Mouse (Mus musculus) megakaryocyte progenitor cell, adult 5-6 weeks (primary cell): ENCODE data around the gene Fbxo2. TPM values are rescaled to one million over a fixed set of nuclear protein-coding genes. Genes with fewer than 3 reads are reported as not detected.
"Not testable (repeated sequence)": the region's sequence is repeated elsewhere in the genome, so short reads cannot be mapped to it uniquely, and the experiment has no call there.

ENCODE experiments used
- ATAC-seq: replicated peaks from 2 replicates; pipeline ENCODE4 v1.8.0; 2016; ENCODE audit warnings: mild to moderate bottlenecking, moderate TSS enrichment, inconsistent platforms; ENCODE audit not compliant: poor library complexity
- total RNA-seq, 2 experiments: library from RNA; stranded (forward) in 1 of 2; stranded (reverse) in 1 of 2; fragments of 157-497, 149-512 nt in 1 of 2; fragments of 200-1000 nt in 1 of 2; gene quantifications; 2 replicates each; pipeline versions ENCODE4 v1.2.3 to v1.2.4; 2015 to 2017

The Fbxo2 gene
- total RNA-seq, 2 experiments from 2014 or later = not detected

GRCm38 (mm10) chr4:148171261-148171660 is 10.8 kb downstream of the Fbxo2 start:
- no peak for ATAC-seq

GRCm38 (mm10) chr4:148173811-148174494 is 13.5 kb downstream of the Fbxo2 start:
- ATAC-seq = no peak

- no peak for ATAC-seq
Measured at GRCm38 (mm10) chr4:148174495-148174862, 14.1 kb downstream of the Fbxo2 start.

- peak; percentile 42; the same call in 1 of the 2 replicates for ATAC-seq
Measured at GRCm38 (mm10) chr4:148176603-148177002, 16.2 kb downstream of the Fbxo2 start.

GRCm38 (mm10) chr4:148177716-148178115 is 17.3 kb downstream of the Fbxo2 start:
- ATAC-seq = no peak

- ATAC-seq = no peak
Measured at GRCm38 (mm10) chr4:148181483-148181882, 21.1 kb downstream of the Fbxo2 start.

- ATAC-seq = no peak
Measured at GRCm38 (mm10) chr4:148182363-148182762, 21.9 kb downstream of the Fbxo2 start.

GRCm38 (mm10) chr4:148184564-148184963 is 24.1 kb downstream of the Fbxo2 start:
- no peak for ATAC-seq

GRCm38 (mm10) chr4:148185819-148186218 is 25.4 kb downstream of the Fbxo2 start:
- ATAC-seq = 0 out of 2 replicates have a peak, but pooled peaks have one; percentile 31

- not testable (repeated sequence) for ATAC-seq
Measured at GRCm38 (mm10) chr4:148188767-148189166, 28.3 kb downstream of the Fbxo2 start.

- ATAC-seq = no peak
Measured at GRCm38 (mm10) chr4:148192707-148193245, 32.4 kb downstream of the Fbxo2 start.

GRCm38 (mm10) chr4:148194400-148194799 is 34.0 kb downstream of the Fbxo2 start:
- ATAC-seq = no peak

GRCm38 (mm10) chr4:148198721-148199120 is 38.3 kb downstream of the Fbxo2 start:
- ATAC-seq = no peak

GRCm38 (mm10) chr4:148203557-148203956 is 43.1 kb downstream of the Fbxo2 start:
- ATAC-seq = peak; percentile 22; the same call in 1 of the 2 replicates

- ATAC-seq = peak; percentile 92
Measured at GRCm38 (mm10) chr4:148204061-148204872, 43.8 kb downstream of the Fbxo2 start.

GRCm38 (mm10) chr4:148204873-148205232 is 44.4 kb downstream of the Fbxo2 start:
- no peak for ATAC-seq

GRCm38 (mm10) chr4:148214460-148215136 is 54.2 kb downstream of the Fbxo2 start:
- ATAC-seq = no peak

- no peak for ATAC-seq
Measured at GRCm38 (mm10) chr4:148215264-148215900, 55.0 kb downstream of the Fbxo2 start.
